Mouse (Mus musculus): ENCODE measurements around the gene Gan.

GRCm38 (mm10) chr8:117261702-117262101 is 103.8 kb downstream of the Gan start:
- TF ChIP-seq CTCF (IDR thresholded peaks at IDR 0.05) (no peak), EP300 (IDR thresholded peaks at IDR 0.05) (no peak)

All from lung, postnatal 0 days (tissue).